Mouse (Mus musculus) Patski (cell line): ENCODE measurements around the gene Neurod6. TPM values are rescaled to one million over a fixed set of nuclear protein-coding genes. Genes with fewer than 3 reads are reported as not detected.
"Not testable (repeated sequence)": the region's sequence is repeated elsewhere in the genome, so short reads cannot be mapped to it uniquely, and the experiment has no call there.

Experiments used
- ATAC-seq: fragments of 100-300 bp; one replicate; pipeline ENCODE4 v1.8.0; 2021
- CTCF ChIA-PET: fragments of 350-600 bp; sonication (Branson Sonifier 250); formaldehyde crosslinking; loops from one replicate; lab custom pipeline; 2022; ENCODE audit warnings: inconsistent platforms; lab: Charles Lee
- POLR2A ChIA-PET: fragments of 350-600 bp; sonication (Branson Sonifier 250); formaldehyde crosslinking; loops from one replicate; lab custom pipeline; 2022; ENCODE audit warnings: antibody characterized with exemption, inconsistent platforms; lab: Charles Lee
- DNase-seq: peaks from one replicate; pipeline ENCODE4 v3.0.0-alpha.2; 2011; ENCODE audit warnings: low read depth, low spot score
- H3K27me3 ChIP-seq: fragments of 371-371 bp; one replicate; pipeline ENCODE4 v1.5.1; 2021
- CTCF ChIP-seq: fragments of 100-300 bp; IDR thresholded peaks from one replicate; pipeline ENCODE4 v1.5.1; 2021
- in situ Hi-C: fragments of 300-500 bp; cut with MboI; formaldehyde crosslinking; loops from 3 replicates; pipeline ENCODE4 v1.11.1; 2018; ENCODE audit warnings: low pct_unique_long_range_greater_than_20kb, mixed read lengths
- polyA plus RNA-seq: library from polyadenylated mRNA; unstranded; gene quantifications from one replicate; pipeline ENCODE4 v1.2.3, GENCODE M21; 2021

Gene Neurod6
- not detected for polyA plus RNA-seq

GRCm38 (mm10) chr6:55680974-55681373 is at the start of gene Neurod6:
TSS of gene Neurod6 (minus strand) at chr6:55681263.
- peaks cover 72% of the 10 kb centered on the region for H3K27me3 ChIP-seq
- ChIA-PET CTCF (no interaction called here), POLR2A (no interaction called here)
- ATAC-seq, result no peak
- in situ Hi-C loops, result no loop called here
- TF ChIP-seq CTCF, result no peak
- DNase-seq, result no peak

- CTCF ChIA-PET, result no interaction called here
- POLR2A ChIA-PET, result interaction anchor here (1.0 kb wide), 1 partner anchor 96 kb away, joined by 3 read pairs; no protein-coding TSS in a partner anchor
- peak; percentile 76 for TF ChIP-seq CTCF
- in situ Hi-C loops, result no loop called here
- ATAC-seq (no peak), DNase-seq (no peak)
- H3K27me3 ChIP-seq, result peaks cover 8% of the 10 kb centered on the region
These were observed 36.1 kb upstream of the Neurod6 start for GRCm38 (mm10) chr6:55717209-55717608.

GRCm38 (mm10) chr6:55715446-55715845 is 34.4 kb upstream of the Neurod6 start:
- ATAC-seq (no peak), DNase-seq (no peak)
- TF ChIP-seq CTCF, result no peak
- in situ Hi-C loops, result no loop called here
- POLR2A ChIA-PET, result no interaction called here
- peaks cover 8% of the 10 kb centered on the region for H3K27me3 ChIP-seq
- CTCF ChIA-PET, result no interaction called here

- DNase-seq, POLR2A ChIA-PET, ATAC-seq, in situ Hi-C loops, CTCF ChIA-PET: not testable (repeated sequence)
- H3K27me3 ChIP-seq, result peaks cover 19% of the 10 kb centered on the region
These were observed 29.9 kb upstream of the Neurod6 start for GRCm38 (mm10) chr6:55710913-55711312.

GRCm38 (mm10) chr6:55704759-55705104 is 23.7 kb upstream of the Neurod6 start:
- TF ChIP-seq CTCF, result no peak
- POLR2A ChIA-PET, result no interaction called here
- DNase-seq (no peak), ATAC-seq (no peak)
- in situ Hi-C loops, result no loop called here
- CTCF ChIA-PET, result no interaction called here
- peaks cover 47% of the 10 kb centered on the region for H3K27me3 ChIP-seq

- in situ Hi-C loops, result no loop called here
- POLR2A ChIA-PET, result no interaction called here
- CTCF ChIA-PET, result no interaction called here
- ATAC-seq, result no peak
- H3K27me3 ChIP-seq, result peaks cover 49% of the 10 kb centered on the region
- DNase-seq, result no peak
- TF ChIP-seq CTCF, result no peak
These were observed 23.1 kb upstream of the Neurod6 start for GRCm38 (mm10) chr6:55704061-55704758.

- DNase-seq, result no peak
- peaks cover 49% of the 10 kb centered on the region for H3K27me3 ChIP-seq
- no peak for TF ChIP-seq CTCF
- CTCF ChIA-PET, result no interaction called here
- POLR2A ChIA-PET, result no interaction called here
- in situ Hi-C loops, result no loop called here
- no peak for ATAC-seq
These were observed 19.6 kb upstream of the Neurod6 start for GRCm38 (mm10) chr6:55700392-55701386.

GRCm38 (mm10) chr6:55690015-55690531 is 9.0 kb upstream of the Neurod6 start:
- CTCF ChIA-PET, result no interaction called here
- DNase-seq, result no peak
- in situ Hi-C loops, result no loop called here
- POLR2A ChIA-PET, result no interaction called here
- no peak for TF ChIP-seq CTCF
- H3K27me3 ChIP-seq, result peaks cover 1% of the 10 kb centered on the region
- no peak for ATAC-seq

- ChIA-PET CTCF (no interaction called here), POLR2A (no interaction called here)
- peaks cover 48% of the 10 kb centered on the region for H3K27me3 ChIP-seq
- no peak for DNase-seq
- ATAC-seq, result no peak
- no peak for TF ChIP-seq CTCF
- in situ Hi-C loops, result no loop called here
These were observed 2.4 kb upstream of the Neurod6 start for GRCm38 (mm10) chr6:55683506-55683905.

- TF ChIP-seq CTCF, result no peak
- in situ Hi-C loops, result no loop called here
- DNase-seq, result no peak
- CTCF ChIA-PET, result interaction anchor here (1.5 kb wide), 1 partner anchor 21 kb away, joined by 3 read pairs; no protein-coding TSS in a partner anchor
- ATAC-seq, result no peak
- POLR2A ChIA-PET, result interaction anchor here (0.6 kb wide), 1 partner anchor 472 kb away, joined by 3 read pairs; no protein-coding TSS in a partner anchor
- peaks cover 52% of the 10 kb centered on the region for H3K27me3 ChIP-seq
These were observed 1.8 kb upstream of the Neurod6 start for GRCm38 (mm10) chr6:55682886-55683285.
